Mouse (Mus musculus) hindbrain, embryonic 15.5 days (tissue): ENCODE data around the gene Rgl3. TPM values are rescaled to one million over a fixed set of nuclear protein-coding genes. Genes with fewer than 3 reads are reported as not detected.

ENCODE experiments used
- ATAC-seq: fragments of 200-750 bp; cut with Nextera tagmentation; 2 replicates; pipeline ENCODE4 v1.8.0; 2017; ENCODE audit warnings: low read depth, moderate number of reproducible peaks, moderate TSS enrichment; ENCODE audit not compliant: low FRiP score
- H3K27ac ChIP-seq: fragments of 300-500 bp; sonication (generic); replicated peaks from 2 replicates; pipeline ENCODE4 v1.5.1; 2015; ENCODE audit warnings: mild to moderate bottlenecking, inconsistent platforms
- H3K27me3 ChIP-seq: fragments of 300-500 bp; sonication (generic); 2 replicates; pipeline ENCODE4 v1.6.1; 2015; ENCODE audit warnings: control low read depth, inconsistent platforms
- H3K36me3 ChIP-seq: fragments of 300-500 bp; sonication (generic); 2 replicates; pipeline ENCODE4 v1.6.1; 2015; ENCODE audit warnings: control low read depth, inconsistent platforms
- H3K4me1 ChIP-seq: fragments of 300-500 bp; sonication (generic); replicated peaks from 2 replicates; pipeline ENCODE4 v1.6.1; 2015; ENCODE audit warnings: control low read depth, inconsistent platforms
- H3K4me2 ChIP-seq: fragments of 300-500 bp; sonication (generic); 2 replicates; pipeline ENCODE4 v1.6.1; 2015; ENCODE audit warnings: moderate library complexity, mild to moderate bottlenecking, inconsistent platforms
- H3K4me3 ChIP-seq: fragments of 300-500 bp; sonication (generic); 2 replicates; pipeline ENCODE4 v1.5.1; 2015; ENCODE audit warnings: mild to moderate bottlenecking, inconsistent platforms
- H3K9ac ChIP-seq: fragments of 300-500 bp; sonication (generic); 2 replicates; pipeline ENCODE4 v1.6.1; 2015; ENCODE audit warnings: inconsistent platforms
- H3K9me3 ChIP-seq: fragments of 300-500 bp; sonication (generic); 2 replicates; pipeline ENCODE4 v1.6.1; 2016; ENCODE audit warnings: control low read depth, inconsistent platforms
- WGBS: fragments of 180-500 bp; shearing (Covaris S2); methylation state at CpG from one replicate; pipeline ENCODE4 v1.1.7; 2015; 5-methylcytosine and 5-hydroxymethylcytosine counted together
- polyA plus RNA-seq: library from polyadenylated mRNA; unstranded; fragments of >200 nt; fragmentation: Nextera tagmentation; extraction: Ambion mirVana; gene quantifications from 2 replicates; pipeline ENCODE4 v1.2.1, GENCODE M21; 2015

The Rgl3 gene
- polyA plus RNA-seq, 1 experiment from 2014 or later: 2.2 TPM

GRCm38 (mm10) chr9:21955570-21956281 is 33.5 kb downstream of the Rgl3 start, which contains the start of gene Swsap1:
Gene Swsap1 (plus strand): TSS chr9:21955755.
- peak; percentile 98 for ATAC-seq
- H3K9me3 ChIP-seq: no peaks in the 10 kb centered on the region
- peak within 1 kb of the TSS; percentile 84 for H3K9ac ChIP-seq
- peaks cover 28% of the 10 kb centered on the region for H3K4me1 ChIP-seq
- H3K4me3 ChIP-seq: peak within 1 kb of the TSS; percentile 77
- WGBS: under 1% methylated on average over 50 of the region's 54 CpGs
- H3K36me3 ChIP-seq: no peaks in the 10 kb centered on the region
- H3K4me2 ChIP-seq: peak within 1 kb of the TSS; percentile 65
- peaks cover 19% of the 10 kb centered on the region for H3K27me3 ChIP-seq
- H3K27ac ChIP-seq: peak within 1 kb of the TSS; percentile 99

DNA sequence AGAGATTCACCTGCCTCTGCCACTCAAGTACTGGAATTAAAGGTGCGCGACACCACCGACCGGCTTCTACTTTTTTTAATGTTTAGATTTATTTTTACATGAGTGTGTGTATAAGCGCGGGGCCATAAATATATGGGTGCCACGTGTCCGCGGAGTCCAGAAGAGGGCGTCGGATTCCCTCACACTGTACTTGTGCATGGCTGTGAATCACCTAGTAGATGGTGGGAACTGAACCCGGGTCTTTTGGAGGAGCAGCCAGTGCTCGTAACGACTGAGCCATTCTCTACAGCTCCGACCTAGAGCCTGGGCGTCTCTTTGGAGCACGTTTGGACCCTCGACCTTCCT is 34.0 kb downstream of the Rgl3 start:
- ATAC-seq: peak; percentile 59
- peak overlapping the region; percentile 65 for H3K4me2 ChIP-seq
- WGBS: 3% methylated on average over 18 of the region's 18 CpGs
- H3K27ac ChIP-seq: peak overlapping the region; percentile 99
- H3K4me3 ChIP-seq: peak overlapping the region; percentile 77
- no peaks in the 10 kb centered on the region for H3K9me3 ChIP-seq
- H3K36me3 ChIP-seq: no peaks in the 10 kb centered on the region
- peaks cover 26% of the 10 kb centered on the region for H3K4me1 ChIP-seq
- peaks cover 14% of the 10 kb centered on the region for H3K27me3 ChIP-seq
- H3K9ac ChIP-seq: peak overlapping the region; percentile 84; the same call in 1 of the 2 replicates

- Histone ChIP-seq H3K27me3 (peaks cover 8% of the 10 kb centered on the region), H3K4me3 (no peak overlapping the region), H3K4me2 (peak overlapping the region; percentile 65), H3K9me3 (no peaks in the 10 kb centered on the region), H3K36me3 (no peaks in the 10 kb centered on the region), H3K27ac (no peak overlapping the region), H3K9ac (no peak overlapping the region), H3K4me1 (peaks cover 26% of the 10 kb centered on the region)
- ATAC-seq: no peak
- 72% methylated on average over 3 of the region's 3 CpGs for WGBS
These were observed 34.6 kb downstream of the Rgl3 start for GRCm38 (mm10) chr9:21954635-21955034.

- no peaks in the 10 kb centered on the region for H3K36me3 ChIP-seq
- 9% methylated on average over 3 of the region's 3 CpGs for WGBS
- peak overlapping the region; percentile 38; the same call in 1 of the 2 replicates for H3K27ac ChIP-seq
- H3K4me2 ChIP-seq: no peak overlapping the region
- H3K9me3 ChIP-seq: no peaks in the 10 kb centered on the region
- H3K27me3 ChIP-seq: no peaks in the 10 kb centered on the region
- H3K4me3 ChIP-seq: no peak overlapping the region
- ATAC-seq: no peak
- no peak overlapping the region for H3K9ac ChIP-seq
- peaks cover 26% of the 10 kb centered on the region for H3K4me1 ChIP-seq
These were observed 35.6 kb downstream of the Rgl3 start for GRCm38 (mm10) chr9:21953600-21953999.

DNA sequence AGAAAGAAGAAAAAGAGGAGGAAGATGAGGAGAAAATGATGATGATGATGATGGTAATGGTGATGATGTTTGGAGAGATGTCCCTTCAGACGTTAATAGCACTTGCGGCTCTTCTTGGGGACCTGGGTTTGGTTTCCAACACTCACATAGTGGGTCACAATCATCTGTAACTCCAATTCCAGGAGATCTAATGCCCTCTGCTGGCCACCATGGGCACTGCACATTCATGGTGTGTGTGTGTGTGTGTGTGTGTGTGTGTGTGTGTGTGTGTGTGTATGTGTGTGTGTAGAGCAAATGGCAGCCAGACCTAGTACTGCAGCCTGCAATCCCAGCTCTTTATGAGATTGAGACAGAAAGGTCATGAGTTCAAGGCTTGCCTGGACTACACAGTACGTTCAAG is 37.3 kb downstream of the Rgl3 start:
- Histone ChIP-seq H3K36me3 (0 out of 2 replicates have a peak, but pooled peaks cover 4% of the 10 kb centered on the region), H3K9ac (no peak overlapping the region), H3K27ac (no peak overlapping the region), H3K4me2 (no peak overlapping the region), H3K4me1 (peaks cover 26% of the 10 kb centered on the region), H3K9me3 (no peaks in the 10 kb centered on the region), H3K27me3 (no peaks in the 10 kb centered on the region), H3K4me3 (no peak overlapping the region)
- no peak for ATAC-seq
- WGBS: 85% methylated on average over 3 of the region's 3 CpGs

DNA sequence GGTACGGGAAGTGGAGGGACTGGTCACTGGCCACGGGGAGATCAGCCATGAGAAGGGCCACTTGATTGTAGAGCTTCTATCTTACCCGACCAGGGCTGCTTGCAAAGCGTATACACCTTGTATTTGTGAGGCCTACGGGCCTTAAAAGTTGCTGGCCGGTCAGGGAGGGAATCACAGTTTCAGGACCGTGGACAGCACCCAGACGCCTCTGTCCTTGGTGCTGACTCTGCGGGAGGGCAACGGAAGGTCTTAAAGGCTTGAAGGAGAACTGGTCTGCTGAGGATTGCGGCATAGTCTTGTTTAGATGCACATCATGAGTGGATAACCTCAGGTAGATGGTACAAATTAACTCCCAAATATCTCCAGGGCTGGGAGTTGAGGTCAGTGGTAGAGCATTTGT is 38.9 kb downstream of the Rgl3 start:
- no peaks in the 10 kb centered on the region for H3K27me3 ChIP-seq
- no peaks in the 10 kb centered on the region for H3K9me3 ChIP-seq
- H3K36me3 ChIP-seq: 0 out of 2 replicates have a peak, but pooled peaks cover 6% of the 10 kb centered on the region
- ATAC-seq: no peak
- no peak overlapping the region for H3K9ac ChIP-seq
- 23% methylated on average over 11 of the region's 11 CpGs for WGBS
- H3K4me3 ChIP-seq: no peak overlapping the region
- H3K27ac ChIP-seq: no peak overlapping the region
- peaks cover 20% of the 10 kb centered on the region for H3K4me1 ChIP-seq
- no peak overlapping the region for H3K4me2 ChIP-seq

DNA sequence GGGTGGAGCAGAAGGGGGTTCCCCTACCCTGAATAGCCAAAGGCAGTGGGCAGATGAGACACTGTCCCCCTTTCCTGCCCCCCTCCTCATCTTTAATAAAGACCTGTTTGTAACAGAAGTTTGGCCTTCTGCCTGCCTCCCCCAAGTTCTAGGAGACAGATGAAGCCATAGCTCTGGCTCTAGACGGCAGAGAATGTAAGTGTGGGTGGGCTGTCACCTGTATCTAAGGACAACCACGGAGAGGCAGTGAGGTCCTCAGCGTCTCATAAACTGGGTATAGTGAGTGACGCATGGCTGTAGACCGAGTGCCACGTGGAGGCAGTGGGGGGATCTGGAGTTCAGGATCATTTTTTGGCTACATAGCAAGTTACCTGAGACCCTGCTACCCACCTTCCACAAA is 40.5 kb downstream of the Rgl3 start:
- no peak for ATAC-seq
- H3K27ac ChIP-seq: no peak overlapping the region
- no peak overlapping the region for H3K4me3 ChIP-seq
- H3K4me1 ChIP-seq: peaks cover 8% of the 10 kb centered on the region; the same call in 1 of the 2 replicates
- H3K36me3 ChIP-seq: 0 out of 2 replicates have a peak, but pooled peaks cover 9% of the 10 kb centered on the region
- 62% methylated on average over 6 of the region's 6 CpGs for WGBS
- H3K9ac ChIP-seq: no peak overlapping the region
- no peak overlapping the region for H3K4me2 ChIP-seq
- no peaks in the 10 kb centered on the region for H3K9me3 ChIP-seq
- H3K27me3 ChIP-seq: no peaks in the 10 kb centered on the region

DNA sequence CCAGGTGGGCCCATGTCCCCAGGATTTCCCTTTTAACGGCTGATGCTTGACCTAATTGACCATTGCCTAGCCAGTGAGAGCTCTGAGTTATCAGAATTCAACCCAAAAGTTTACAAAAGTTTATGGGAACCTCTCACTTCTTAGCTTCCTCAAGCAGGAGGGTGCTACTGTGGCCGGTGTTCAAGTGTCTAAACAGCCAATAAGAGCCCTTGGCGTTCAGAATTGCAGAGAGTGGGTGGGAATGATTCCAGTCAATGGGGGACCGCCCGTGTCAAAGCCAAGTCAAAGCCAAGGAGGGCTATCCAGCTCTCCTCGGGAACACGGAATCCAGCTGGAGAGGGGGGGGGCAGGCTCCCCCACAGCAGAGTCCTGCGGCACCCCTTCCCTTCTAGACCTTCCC is 41.1 kb downstream of the Rgl3 start:
- H3K36me3 ChIP-seq: 0 out of 2 replicates have a peak, but pooled peaks cover 9% of the 10 kb centered on the region
- H3K27ac ChIP-seq: no peak overlapping the region
- H3K4me2 ChIP-seq: no peak overlapping the region
- H3K27me3 ChIP-seq: no peaks in the 10 kb centered on the region
- no peaks in the 10 kb centered on the region for H3K9me3 ChIP-seq
- H3K4me3 ChIP-seq: no peak overlapping the region
- H3K9ac ChIP-seq: no peak overlapping the region
- no peak for ATAC-seq
- WGBS: 57% methylated on average over 8 of the region's 8 CpGs
- peaks cover 1% of the 10 kb centered on the region; the same call in 1 of the 2 replicates for H3K4me1 ChIP-seq

GRCm38 (mm10) chr9:21947540-21948130 is 41.6 kb downstream of the Rgl3 start:
- H3K27ac ChIP-seq: no peak overlapping the region
- H3K27me3 ChIP-seq: no peaks in the 10 kb centered on the region
- H3K4me3 ChIP-seq: no peak overlapping the region
- H3K9ac ChIP-seq: no peak overlapping the region
- H3K4me2 ChIP-seq: no peak overlapping the region
- 0 out of 2 replicates have a peak, but pooled peaks cover 9% of the 10 kb centered on the region for H3K36me3 ChIP-seq
- WGBS: 11% methylated on average over 28 of the region's 28 CpGs
- no peak for ATAC-seq
- H3K9me3 ChIP-seq: no peaks in the 10 kb centered on the region
- no peaks in the 10 kb centered on the region for H3K4me1 ChIP-seq

GRCm38 (mm10) chr9:21944267-21944666 is 45.0 kb downstream of the Rgl3 start:
- Histone ChIP-seq H3K9me3 (no peaks in the 10 kb centered on the region), H3K27me3 (no peaks in the 10 kb centered on the region), H3K4me1 (peaks cover 2% of the 10 kb centered on the region), H3K36me3 (peaks cover 12% of the 10 kb centered on the region; the same call in 1 of the 2 replicates), H3K4me3 (no peak overlapping the region), H3K4me2 (no peak overlapping the region), H3K9ac (no peak overlapping the region), H3K27ac (no peak overlapping the region)
- no peak for ATAC-seq
- WGBS: 21% methylated on average over 23 of the region's 23 CpGs

GRCm38 (mm10) chr9:21943638-21944037 is 45.6 kb downstream of the Rgl3 start:
- 55% methylated on average over 12 of the region's 12 CpGs for WGBS
- no peaks in the 10 kb centered on the region for H3K27me3 ChIP-seq
- no peak overlapping the region for H3K9ac ChIP-seq
- no peak overlapping the region for H3K4me2 ChIP-seq
- H3K9me3 ChIP-seq: no peaks in the 10 kb centered on the region
- H3K4me3 ChIP-seq: no peak overlapping the region
- peaks cover 8% of the 10 kb centered on the region for H3K4me1 ChIP-seq
- no peak for ATAC-seq
- peaks cover 12% of the 10 kb centered on the region; the same call in 1 of the 2 replicates for H3K36me3 ChIP-seq
- no peak overlapping the region for H3K27ac ChIP-seq

DNA sequence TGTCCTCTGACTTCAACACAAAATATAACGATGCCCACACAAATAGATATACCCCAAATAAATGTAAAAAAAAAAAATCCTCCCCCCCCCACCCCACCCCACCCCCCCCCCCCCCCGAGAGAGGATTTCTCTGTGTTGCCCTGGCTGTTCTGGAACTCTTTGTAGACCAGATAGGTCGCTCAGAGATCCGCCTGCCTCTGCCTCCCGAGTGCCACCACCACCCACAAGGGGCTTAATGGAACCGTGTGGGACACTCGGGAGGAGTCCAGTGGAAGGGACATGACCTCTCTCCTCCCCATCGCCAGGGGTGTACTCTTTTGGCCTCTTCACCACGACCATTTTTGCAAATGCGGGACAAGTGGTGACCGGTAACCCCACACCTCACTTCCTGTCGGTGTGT is 46.2 kb downstream of the Rgl3 start:
- H3K27me3 ChIP-seq: no peaks in the 10 kb centered on the region
- H3K9ac ChIP-seq: no peak overlapping the region
- 77% methylated on average over 12 of the region's 12 CpGs for WGBS
- H3K27ac ChIP-seq: no peak overlapping the region
- H3K4me3 ChIP-seq: no peak overlapping the region
- no peaks in the 10 kb centered on the region for H3K9me3 ChIP-seq
- H3K36me3 ChIP-seq: peaks cover 12% of the 10 kb centered on the region; the same call in 1 of the 2 replicates
- no peak for ATAC-seq
- no peak overlapping the region for H3K4me2 ChIP-seq
- H3K4me1 ChIP-seq: peaks cover 14% of the 10 kb centered on the region
